In genomic region chr4:58825921-58826320, GRCm38 (mm10) we compare ENCODE assay signal across 13 mouse cellular contexts. TPM values are rescaled to one million over a fixed set of nuclear protein-coding genes. Genes with fewer than 3 reads are reported as not detected.
DNase-seq lines count a peak whose midpoint lies in the region.
"Had no signal": no experiment of that assay in that cellular context is flagged by ENCODE, and none has a peak within 500 bp of the region (broad histone marks: within the 10 kb centered on the region; RNA-seq: fewer than 3 reads in every experiment).

No protein-coding gene starts in this region.

- intact Hi-C loops in heart, postnatal 25 days (cut with DNase I), result no loop called here

- DNase-seq in heart, adult 9 months (ENCODE audit: low spot score in 2 of 2), result peak; percentile 4 to 5
- DNase-seq in heart, postnatal 25 days (ENCODE audit: low spot score), result no peak
- DNase-seq in Muller cell, postnatal 12 days (ENCODE audit: inconsistent ontology term), result peak; percentile 84
- DNase-seq in adrenal gland, adult 8-10 months, result peak; percentile 47
- DNase-seq in gastrocnemius, postnatal 10 days, result peak; percentile 17
- DNase-seq in spleen, postnatal 36 days (ENCODE audit: low spot score in 2 of 2), result no peak
- DNase-seq in right cerebral cortex, postnatal 25 days, result no peak
- DNase-seq in right cerebral cortex, postnatal 14 days, result no peak
- DNase-seq: cerebellum, adult 11 months; lung, embryonic 14.5 days; thymus, postnatal 14 days had no signal

RNA-seq across cellular contexts. Expression of gene Olfr267, which starts 38.4 kb away (rescaled TPM):
- under 1 TPM in 1 of 2 experiments, not detected in 1; 0.06 TPM for total RNA-seq in heart, postnatal 25 days (2021)
- total RNA-seq in adrenal gland, adult 8-10 months (2022), result under 1 TPM in 3 of 4 experiments, not detected in 1; 0.23 to 0.77 (median 0.31) TPM
- total RNA-seq in gastrocnemius, postnatal 10 days (2021), result under 1 TPM; 0.14 TPM
- total RNA-seq: common myeloid progenitor, adult 5-6 weeks; liver, adult 2 months had no signal

Comparison
In these comparisons a context has a peak if more than half of its experiments do, and no peak if none do; other contexts are left out.
1. DNase-seq: peak in heart, adult 9 months (2 of 2), Muller cell, postnatal 12 days (single experiment), adrenal gland, adult 8-10 months (single experiment) and gastrocnemius, postnatal 10 days (single experiment); none in heart, postnatal 25 days (single experiment), spleen, postnatal 36 days (0 of 2), right cerebral cortex, postnatal 25 days (single experiment) and right cerebral cortex, postnatal 14 days (single experiment).